Mouse (Mus musculus) 3134 (cell line): ENCODE measurements around the gene Capn12.
A peak's percentile ranks its signal among the peaks of the same experiment; 100 is the strongest.

Experiments
- DNase-seq: peaks from one replicate; pipeline ENCODE4 v3.0.0-alpha.2; 2011; ENCODE audit warnings: low spot score; ENCODE audit not compliant: insufficient read length; ENCODE audit errors: extremely low read depth

Gene Capn12

DNA sequence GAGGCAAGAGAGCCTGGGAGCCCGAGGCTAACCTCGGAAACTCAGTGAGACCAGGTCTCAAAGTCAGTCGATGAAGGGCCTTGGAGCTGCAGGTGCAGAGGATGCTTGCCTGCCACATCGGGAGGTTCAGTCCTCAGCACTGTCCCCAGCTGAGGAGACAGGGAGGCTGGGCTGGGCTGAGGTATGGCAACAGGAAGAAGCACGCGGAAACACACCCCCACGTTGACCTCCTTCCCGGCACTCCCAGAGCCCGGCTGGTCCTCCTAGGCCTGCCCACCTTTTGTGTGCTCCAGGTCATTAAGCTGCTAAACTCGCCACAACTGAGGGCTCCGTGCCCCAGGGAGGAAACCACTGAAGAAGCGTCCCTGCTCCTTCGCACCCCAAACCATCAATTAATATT is at the start of gene Capn12:
Gene Capn12 (plus strand): TSS at position 224 of the 400 bp plus-strand sequence.
- no peak for DNase-seq

DNA sequence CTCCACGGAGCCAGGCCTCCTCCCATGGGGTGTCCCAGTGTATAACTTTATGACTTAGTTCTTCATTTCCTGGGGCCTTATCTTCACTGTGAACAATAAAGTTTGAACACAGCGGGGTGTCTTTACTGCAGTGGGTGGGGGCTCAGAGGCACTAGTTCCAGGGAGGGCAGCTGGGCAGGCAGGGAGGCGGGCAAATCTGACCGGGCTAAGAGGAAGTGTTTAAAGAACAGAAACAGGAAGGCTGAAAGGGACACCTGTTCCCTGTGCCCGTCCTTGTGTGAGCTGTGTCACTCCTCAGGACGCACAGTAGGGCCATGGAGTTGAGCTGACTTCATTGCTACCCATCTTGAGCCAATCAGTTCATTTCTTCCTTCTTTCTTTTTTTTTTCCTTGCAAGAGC is 49.1 kb upstream of the Capn12 start:
- no peak for DNase-seq

GRCm38 (mm10) chr7:28833723-28834347 is 47.4 kb upstream of the Capn12 start, which contains the start of gene Lgals4:
Lgals4 (plus strand) TSS chr7:28833854.
- no peak for DNase-seq

- DNase-seq = no peak
These were observed 44.3 kb upstream of the Capn12 start for GRCm38 (mm10) chr7:28836936-28837335.

GRCm38 (mm10) chr7:28838331-28838730 is 42.9 kb upstream of the Capn12 start:
- DNase-seq = no peak

GRCm38 (mm10) chr7:28847273-28847672 is 33.9 kb upstream of the Capn12 start:
- no peak for DNase-seq

DNA sequence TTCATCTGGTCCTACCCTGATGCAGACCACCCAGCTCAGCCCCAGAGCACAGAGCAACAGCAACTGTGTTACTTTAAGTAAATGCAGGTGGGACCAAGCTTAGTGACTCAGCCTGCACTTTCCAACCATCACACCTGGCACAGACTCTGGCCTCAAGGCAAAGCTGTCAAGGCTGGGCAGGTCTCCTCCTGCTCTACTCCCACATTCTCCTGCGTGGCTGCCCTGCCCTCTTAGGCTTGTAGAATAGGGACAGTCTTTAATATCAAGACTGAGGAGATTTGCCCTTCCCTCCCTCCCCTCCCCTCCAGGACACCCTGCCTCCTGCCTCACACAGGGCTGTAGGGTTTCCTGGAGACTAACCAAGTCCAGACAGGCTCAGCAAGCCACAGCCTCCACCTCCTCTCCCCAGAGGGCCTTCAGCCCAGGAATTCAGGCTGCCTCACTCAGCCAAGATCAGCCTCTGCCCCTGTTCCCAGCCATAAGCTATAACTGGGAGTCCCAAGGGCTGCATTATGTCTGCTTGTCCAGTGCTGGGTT is 31.5 kb upstream of the Capn12 start:
- DNase-seq = no peak

- DNase-seq = no peak
These were observed 30.6 kb upstream of the Capn12 start for GRCm38 (mm10) chr7:28850642-28851041.

DNA sequence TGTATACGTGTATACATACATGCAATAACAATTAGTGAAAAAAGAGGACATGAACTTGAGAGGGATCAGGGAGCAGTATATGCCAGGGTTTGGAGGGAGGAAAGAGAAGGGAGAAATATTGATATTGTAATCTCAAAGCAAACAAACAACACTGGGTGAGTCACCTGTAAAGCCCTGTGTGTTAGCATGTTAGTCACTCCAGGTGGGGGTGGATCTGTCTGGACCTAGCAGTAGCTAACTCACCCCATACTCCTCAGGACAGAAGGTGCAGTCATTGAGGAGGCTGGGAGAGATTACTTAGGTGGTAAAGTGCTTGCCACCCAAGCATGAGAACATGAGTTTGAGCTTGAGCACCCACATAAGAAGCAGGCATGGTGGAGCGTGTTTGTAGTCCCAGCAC is 21.3 kb upstream of the Capn12 start:
- no peak for DNase-seq

DNA sequence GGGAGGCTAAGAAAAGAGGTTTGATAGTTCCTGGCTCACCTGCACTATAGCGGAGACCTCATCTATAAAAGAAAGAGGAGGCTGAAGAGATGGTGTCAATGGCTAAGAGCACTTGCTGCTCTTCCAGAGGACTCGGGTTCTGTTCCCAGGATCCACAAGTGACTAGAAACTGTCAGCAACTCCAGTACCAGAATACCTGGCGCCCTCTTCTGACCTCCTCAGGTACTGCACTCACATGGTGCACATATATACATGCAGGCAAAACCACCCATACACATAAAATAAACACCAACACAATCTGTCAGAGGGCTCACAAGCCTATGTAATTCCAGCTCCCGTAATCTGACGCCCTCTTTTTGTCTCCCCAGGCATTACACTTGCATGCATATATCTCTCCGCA is 20.3 kb upstream of the Capn12 start:
- DNase-seq = no peak

- no peak for DNase-seq
These were observed 18.3 kb upstream of the Capn12 start for GRCm38 (mm10) chr7:28862817-28863499.

GRCm38 (mm10) chr7:28863540-28863939 is 17.7 kb upstream of the Capn12 start, which contains the start of gene Lgals7:
Lgals7 (plus strand) TSS chr7:28863853.
- DNase-seq = no peak

DNA sequence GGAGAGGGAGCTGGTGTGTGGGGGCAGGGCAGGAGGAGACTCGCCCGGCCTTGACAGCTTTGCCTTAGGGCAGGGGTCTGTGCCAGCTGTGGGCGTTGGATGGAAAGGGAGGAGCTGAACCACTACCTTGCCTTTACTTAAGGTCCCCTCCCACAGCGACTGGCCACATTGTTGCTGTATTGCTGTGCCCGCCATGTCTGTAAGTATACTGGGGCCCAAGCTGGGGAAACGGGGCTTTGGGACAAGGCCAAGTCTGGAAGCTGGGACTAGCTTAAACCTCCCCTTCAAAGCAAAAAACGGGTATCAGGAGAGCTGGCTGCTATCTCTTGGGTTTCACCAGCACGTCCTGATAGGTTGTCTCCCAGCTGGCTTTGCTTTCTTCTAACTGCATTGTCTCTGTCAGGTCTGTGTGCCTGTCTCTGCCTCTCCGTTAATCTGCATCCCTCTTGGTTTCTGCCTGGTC is 16.9 kb upstream of the Capn12 start:
- no peak for DNase-seq

DNA sequence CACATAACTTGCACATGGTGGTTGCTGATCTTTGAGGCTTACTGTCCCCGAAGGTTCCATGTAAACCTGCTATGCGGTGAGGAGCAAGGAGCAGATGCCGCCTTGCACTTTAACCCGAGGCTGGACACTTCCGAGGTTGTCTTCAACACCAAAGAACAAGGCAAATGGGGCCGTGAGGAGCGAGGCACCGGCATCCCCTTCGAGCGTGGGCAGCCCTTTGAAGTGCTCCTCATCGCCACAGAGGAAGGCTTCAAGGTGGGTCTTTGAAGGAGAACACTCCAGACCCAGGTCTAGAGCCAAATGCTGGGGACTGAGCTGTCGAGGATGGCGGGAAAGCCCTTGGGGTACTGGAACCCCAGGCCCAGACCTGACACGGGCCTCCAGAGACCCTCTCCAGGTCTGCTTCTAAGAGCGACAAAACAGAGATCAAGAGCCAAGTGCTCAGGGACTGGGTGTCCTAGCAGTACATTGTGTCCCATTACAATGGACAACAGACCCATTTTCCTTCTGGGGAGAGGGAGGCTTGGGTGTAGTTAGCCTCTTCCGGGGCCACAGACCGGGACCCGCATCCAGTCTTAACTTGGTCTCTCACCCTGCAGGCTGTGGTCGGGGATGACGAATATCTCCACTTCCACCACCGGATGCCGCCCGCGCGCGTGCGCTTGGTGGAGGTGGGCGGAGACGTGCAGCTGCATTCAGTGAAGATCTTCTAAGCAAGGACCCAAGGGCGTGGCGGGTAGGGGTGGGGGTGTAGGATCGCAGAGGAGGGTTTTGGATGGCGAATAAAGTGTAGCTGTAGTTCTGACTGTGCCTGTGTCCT is 15.5 kb upstream of the Capn12 start:
- peak; percentile 93 for DNase-seq

DNA sequence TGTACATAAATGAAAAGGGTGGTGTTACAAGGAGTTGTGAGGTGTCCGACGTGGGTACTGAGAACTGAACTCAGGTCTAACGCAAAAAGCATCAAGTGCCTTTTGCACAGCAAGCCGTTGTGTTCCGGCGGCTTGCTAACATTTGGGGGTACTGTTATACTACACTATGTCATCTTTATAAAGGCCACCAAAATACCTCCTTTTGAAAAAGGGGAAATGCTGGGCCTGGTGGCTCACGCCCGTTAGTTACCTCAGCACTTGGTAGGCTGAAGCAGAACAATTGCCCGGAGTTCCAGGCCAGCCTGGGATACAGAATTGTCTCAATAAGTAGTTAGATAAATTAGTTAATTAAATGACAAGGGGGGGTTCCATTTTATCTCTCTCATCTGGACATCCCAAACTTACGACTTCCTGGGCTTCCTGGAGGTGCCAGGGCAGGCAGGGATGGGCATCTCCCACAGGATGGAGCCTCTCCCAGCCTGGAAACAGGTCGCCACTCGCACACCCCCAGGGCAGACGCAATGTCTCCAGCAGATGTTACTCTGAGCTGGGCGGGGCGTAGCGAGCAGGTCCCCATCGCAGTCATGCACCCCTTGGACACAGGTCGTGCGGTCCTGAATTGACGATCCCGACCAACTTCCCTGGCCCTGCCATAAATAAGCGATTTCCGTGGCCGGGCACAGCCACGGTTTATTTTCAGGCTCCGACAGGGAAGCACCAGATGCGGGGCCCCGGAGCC is 14.3 kb upstream of the Capn12 start:
- DNase-seq = no peak

- peak; percentile 75 for DNase-seq
These were observed 13.5 kb upstream of the Capn12 start for GRCm38 (mm10) chr7:28867508-28868340.

- no peak for DNase-seq
These were observed 10.1 kb upstream of the Capn12 start for GRCm38 (mm10) chr7:28870901-28871664.

- DNase-seq = no peak
These were observed 6.7 kb upstream of the Capn12 start for GRCm38 (mm10) chr7:28874565-28874964.

GRCm38 (mm10) chr7:28876099-28876498 is 5.1 kb upstream of the Capn12 start:
- DNase-seq = no peak
